Mouse (Mus musculus) kidney, adult 2 months (tissue): ENCODE measurements around the gene Ankrd40. TPM values are rescaled to one million over a fixed set of nuclear protein-coding genes. Genes with fewer than 3 reads are reported as not detected.

Experiments used
- DNase-seq: peaks from one replicate; pipeline ENCODE4 v3.0.0; 2021
- H3K27ac ChIP-seq: fragments of 200-500 bp; 2 replicates; pipeline ENCODE4 v1.5.1; 2012; ENCODE audit warnings: low read depth, low read length, control low read depth, inconsistent platforms; ENCODE audit not compliant: insufficient read depth
- H3K27me3 ChIP-seq: fragments of 200-500 bp; replicated peaks from 2 replicates; pipeline ENCODE4 v1.6.1; 2012; ENCODE audit warnings: mild to moderate bottlenecking, moderate library complexity, low read length, inconsistent platforms; ENCODE audit not compliant: control insufficient read depth, insufficient read depth
- H3K36me3 ChIP-seq: fragments of 200-500 bp; 2 replicates; pipeline ENCODE4 v1.6.1; 2012; ENCODE audit warnings: mild to moderate bottlenecking, moderate library complexity, low read length, inconsistent platforms; ENCODE audit not compliant: control insufficient read depth, insufficient read depth
- H3K4me1 ChIP-seq: fragments of 200-500 bp; 2 replicates; pipeline ENCODE4 v1.6.1; 2011; ENCODE audit warnings: low read length; ENCODE audit not compliant: control insufficient read depth, insufficient read depth
- H3K4me3 ChIP-seq: fragments of 200-500 bp; 2 replicates; pipeline ENCODE4 v1.5.1; 2011; ENCODE audit warnings: mild to moderate bottlenecking, low read depth, low read length, control low read depth; ENCODE audit not compliant: insufficient read depth
- CTCF ChIP-seq: fragments of 200-500 bp; conservative IDR thresholded peaks from 2 replicates; pipeline ENCODE4 v1.5.1; 2011; ENCODE audit warnings: low read depth, mild to moderate bottlenecking, control low read depth, low read length, moderate library complexity, mixed read lengths; ENCODE audit not compliant: insufficient read depth, insufficient read length
- POLR2A ChIP-seq: fragments of 200-500 bp; IDR thresholded peaks from one replicate; pipeline ENCODE4 v1.6.1; 2011; ENCODE audit warnings: low read depth, low read length, control low read depth
- WGBS: fragments of 180-500 bp; shearing (Covaris S2); methylation state at CpG from one replicate; pipeline ENCODE4 v1.1.7; 2018; 5-methylcytosine and 5-hydroxymethylcytosine counted together
- polyA plus RNA-seq: library from polyadenylated mRNA; depleted of rRNA; stranded (reverse); fragments of >200 nt; gene quantifications from 2 replicates; pipeline ENCODE4 v1.2.3, GENCODE M21; 2012

Gene Ankrd40
- polyA plus RNA-seq, 1 experiment = 139 TPM

DNA sequence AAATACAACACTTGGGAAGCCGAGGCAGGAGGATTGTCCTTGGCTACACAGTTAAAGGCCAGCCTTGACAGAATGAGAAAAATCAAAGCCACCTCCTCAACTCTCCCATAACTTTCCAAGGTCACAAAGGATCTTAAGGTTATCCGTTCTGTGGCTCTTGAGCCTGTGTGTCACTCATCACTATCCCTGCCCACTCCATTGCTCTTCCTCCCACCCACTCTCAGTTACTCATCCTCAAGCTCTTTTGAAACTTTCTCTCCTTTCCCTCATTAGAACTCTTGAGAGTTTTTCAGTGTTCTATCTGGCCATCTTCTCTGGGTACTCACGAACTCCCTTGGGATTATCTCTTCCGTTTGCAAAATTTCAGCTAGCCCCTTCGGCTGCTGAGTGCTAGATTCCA lies 3.2 kb upstream of the Ankrd40 start:
- DNase-seq = no peak
- Histone ChIP-seq H3K36me3 (no peaks in the 10 kb centered on the region), H3K27me3 (no peaks in the 10 kb centered on the region), H3K27ac (no peak overlapping the region), H3K4me1 (peaks cover 13% of the 10 kb centered on the region), H3K4me3 (no peak overlapping the region)
- 95% methylated on average over 5 of the region's 5 CpGs for WGBS
- no peak for TF ChIP-seq POLR2A
- TF ChIP-seq CTCF = no peak

DNA sequence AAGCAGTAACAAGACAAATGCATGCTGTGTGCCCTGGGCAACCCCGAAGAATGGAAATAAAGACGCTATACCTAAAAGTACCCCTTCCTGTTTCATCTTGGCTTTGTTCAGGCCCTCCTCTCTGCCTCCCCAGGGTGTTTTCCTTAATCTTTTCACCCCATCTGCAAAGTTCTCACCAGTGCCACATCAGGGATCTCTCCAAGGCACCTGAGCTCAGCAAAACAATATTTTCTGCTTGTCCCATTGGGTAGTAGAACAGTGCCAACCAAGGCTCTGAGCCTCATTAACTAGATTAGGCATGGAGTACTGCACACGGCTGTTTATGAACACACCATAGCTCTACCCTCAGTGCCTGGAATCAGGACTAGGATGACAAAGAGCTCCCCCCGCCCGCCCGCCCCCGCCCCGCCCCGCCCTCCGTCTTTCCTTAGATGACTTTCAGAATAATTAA lies 815 bp upstream of the Ankrd40 start:
- H3K27me3 ChIP-seq = no peaks in the 10 kb centered on the region
- H3K27ac ChIP-seq = peak overlapping the region; percentile 95
- DNase-seq = peak; percentile 63
- TF ChIP-seq CTCF (no peak), POLR2A (no peak)
- peak overlapping the region; percentile 30; the same call in 1 of the 2 replicates for H3K4me3 ChIP-seq
- H3K36me3 ChIP-seq = no peaks in the 10 kb centered on the region
- WGBS = 6% methylated on average over 10 of the region's 10 CpGs
- H3K4me1 ChIP-seq = peaks cover 20% of the 10 kb centered on the region

- H3K27ac ChIP-seq = peak overlapping the region; percentile 63; the same call in 1 of the 2 replicates
- WGBS = 4% methylated on average over 10 of the region's 10 CpGs
- no peak for DNase-seq
- no peaks in the 10 kb centered on the region for H3K27me3 ChIP-seq
- H3K36me3 ChIP-seq = no peaks in the 10 kb centered on the region
- peaks cover 16% of the 10 kb centered on the region for H3K4me1 ChIP-seq
- peak overlapping the region; percentile 69 for H3K4me3 ChIP-seq
- TF ChIP-seq POLR2A (no peak), CTCF (no peak)
Observed at GRCm38 (mm10) chr11:94328644-94329025, 834 bp downstream of the Ankrd40 start.

GRCm38 (mm10) chr11:94329270-94329891 lies 1.6 kb downstream of the Ankrd40 start:
- peaks cover 16% of the 10 kb centered on the region for H3K4me1 ChIP-seq
- H3K27ac ChIP-seq = no peak overlapping the region
- TF ChIP-seq POLR2A = no peak
- TF ChIP-seq CTCF = peak; percentile 65
- no peaks in the 10 kb centered on the region for H3K27me3 ChIP-seq
- no peaks in the 10 kb centered on the region; the same call in 1 of the 2 replicates for H3K36me3 ChIP-seq
- no peak overlapping the region for H3K4me3 ChIP-seq
- DNase-seq = peak; percentile 67
- 46% methylated on average over 4 of the region's 4 CpGs for WGBS

DNA sequence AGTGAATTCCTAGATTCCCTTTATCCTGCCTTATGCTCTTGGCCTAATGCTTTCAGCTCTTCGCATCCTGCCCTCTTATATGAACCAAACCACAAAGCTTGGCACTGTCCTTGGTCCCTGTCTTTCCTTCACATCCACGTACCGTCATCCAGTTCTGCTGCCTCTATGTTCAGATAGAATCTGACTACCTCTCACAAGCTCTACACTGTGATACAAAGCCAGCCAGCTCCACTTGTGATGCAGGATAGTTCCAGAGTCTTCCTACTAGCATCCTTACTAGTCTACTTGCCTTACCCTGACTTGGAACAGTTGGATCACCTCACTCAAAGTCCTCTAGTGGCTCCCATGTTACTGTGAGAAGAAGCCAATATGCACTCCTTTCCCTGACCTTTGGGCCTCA lies 2.4 kb downstream of the Ankrd40 start:
- TF ChIP-seq CTCF (no peak), POLR2A (no peak)
- WGBS = 89% methylated on average over 3 of the region's 3 CpGs
- H3K4me3 ChIP-seq = no peak overlapping the region
- no peaks in the 10 kb centered on the region; the same call in 1 of the 2 replicates for H3K36me3 ChIP-seq
- no peak for DNase-seq
- no peaks in the 10 kb centered on the region for H3K27me3 ChIP-seq
- peaks cover 16% of the 10 kb centered on the region for H3K4me1 ChIP-seq
- H3K27ac ChIP-seq = no peak overlapping the region

DNA sequence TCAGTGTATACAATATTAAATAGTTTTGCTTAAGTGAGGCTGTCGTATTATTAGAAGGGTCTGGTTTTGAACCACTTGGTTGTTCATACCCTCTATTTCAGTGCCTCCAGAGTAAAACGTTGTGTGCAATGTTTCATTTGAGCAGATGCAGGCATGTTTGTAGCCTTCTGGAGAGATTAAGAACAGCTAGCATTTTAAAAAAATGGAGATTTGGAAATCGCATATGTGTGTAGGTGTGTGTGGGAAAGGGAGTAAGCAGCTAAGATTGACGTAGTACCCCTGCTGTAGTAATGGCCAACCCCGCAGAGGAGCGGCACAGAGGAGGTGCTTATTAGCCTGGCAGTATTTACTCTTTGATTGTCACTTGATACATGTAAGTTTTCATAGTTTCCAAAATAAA lies 4.9 kb downstream of the Ankrd40 start:
- peaks cover 10% of the 10 kb centered on the region for H3K4me1 ChIP-seq
- no peaks in the 10 kb centered on the region for H3K27me3 ChIP-seq
- WGBS = 87% methylated on average over 6 of the region's 6 CpGs
- DNase-seq = no peak
- no peak overlapping the region for H3K4me3 ChIP-seq
- no peak overlapping the region for H3K27ac ChIP-seq
- peaks cover 3% of the 10 kb centered on the region; the same call in 1 of the 2 replicates for H3K36me3 ChIP-seq
- no peak for TF ChIP-seq CTCF
- no peak for TF ChIP-seq POLR2A

GRCm38 (mm10) chr11:94334386-94334968 lies 6.7 kb downstream of the Ankrd40 start:
- DNase-seq = no peak
- 70% methylated on average over 8 of the region's 8 CpGs for WGBS
- Histone ChIP-seq H3K27ac (no peak overlapping the region), H3K27me3 (no peaks in the 10 kb centered on the region), H3K4me3 (no peak overlapping the region), H3K4me1 (peaks cover 10% of the 10 kb centered on the region), H3K36me3 (peaks cover 9% of the 10 kb centered on the region)
- no peak for TF ChIP-seq POLR2A
- no peak for TF ChIP-seq CTCF
